Mouse (Mus musculus): ENCODE results near the gene Agap1.

The Agap1 gene

DNA sequence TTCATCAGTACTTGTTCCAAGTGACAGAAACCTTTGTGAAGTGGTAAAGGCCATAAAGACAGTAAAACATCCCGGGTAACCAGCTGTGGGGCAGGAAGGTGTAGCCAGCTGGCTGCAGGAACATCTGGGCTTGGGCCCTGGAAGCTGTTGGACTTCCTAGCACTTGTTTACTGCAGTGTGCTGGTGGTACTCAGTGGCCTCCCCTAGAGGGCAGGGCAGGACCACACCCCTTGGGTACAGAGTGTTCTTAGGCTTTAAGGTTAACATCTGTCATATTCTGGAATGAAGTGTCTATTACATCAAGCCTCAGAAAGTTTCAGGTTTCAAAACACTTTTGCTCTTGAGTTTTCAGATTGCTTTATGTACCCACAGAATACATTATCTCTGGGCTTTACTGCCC is 376.5 kb downstream of the Agap1 start:
- DNase-seq (ENCODE audit: extremely low spot score, low spot score) = no peak

DNA sequence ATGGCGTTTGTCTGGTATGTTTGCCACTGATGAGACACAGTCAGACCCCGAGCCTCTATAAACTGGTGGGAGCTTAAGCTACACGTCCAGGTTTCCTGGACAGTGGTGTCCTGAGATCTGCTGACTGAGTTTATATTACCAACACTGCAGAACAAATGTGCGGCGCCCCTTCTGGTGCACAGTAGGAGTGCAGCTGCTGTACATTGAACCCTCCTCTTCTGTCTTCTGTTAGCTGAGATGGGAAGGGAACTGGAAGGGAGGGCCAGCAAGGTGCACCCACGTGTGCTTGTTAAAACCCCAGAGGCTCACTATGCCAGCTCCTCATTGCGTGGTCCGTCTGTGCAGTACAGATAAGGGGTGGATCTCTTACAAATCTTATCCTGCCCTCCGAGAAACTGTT is 389.5 kb downstream of the Agap1 start:
- no peak for DNase-seq (ENCODE audit: extremely low spot score, low spot score)

GRCm38 (mm10) chr1:89845487-89845886 is 390.9 kb downstream of the Agap1 start:
- no peak for DNase-seq (ENCODE audit: extremely low spot score, low spot score)

GRCm38 (mm10) chr1:89846148-89846547 is 391.5 kb downstream of the Agap1 start:
- no peak for DNase-seq (ENCODE audit: extremely low spot score, low spot score)

GRCm38 (mm10) chr1:89848356-89849039 is 393.9 kb downstream of the Agap1 start:
- no peak for DNase-seq (ENCODE audit: extremely low spot score, low spot score)

- no peak for DNase-seq (ENCODE audit: extremely low spot score, low spot score)
Observed at GRCm38 (mm10) chr1:89849151-89849860, 394.7 kb downstream of the Agap1 start.

DNA sequence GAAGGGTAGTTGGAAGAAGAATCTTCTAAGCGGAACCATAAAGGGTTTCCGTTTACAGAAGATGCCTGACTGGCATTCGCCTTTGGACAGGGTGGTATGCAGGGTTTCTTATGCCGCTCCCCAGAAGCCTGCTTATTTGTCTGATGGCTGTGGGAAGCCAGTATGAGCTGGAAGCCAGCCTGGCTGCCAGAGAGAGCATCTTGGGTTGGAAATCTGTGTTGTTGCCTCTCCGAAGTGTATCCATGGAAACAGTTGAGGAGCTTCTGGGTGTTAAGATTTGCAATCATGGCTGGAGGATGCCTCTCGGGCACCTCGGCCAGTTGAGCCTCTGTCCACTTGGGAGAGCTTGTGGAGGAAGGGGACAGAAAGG is 395.2 kb downstream of the Agap1 start:
- no peak for DNase-seq (ENCODE audit: extremely low spot score, low spot score)

- no peak for DNase-seq (ENCODE audit: extremely low spot score, low spot score)
Observed at GRCm38 (mm10) chr1:89850681-89851414, 396.2 kb downstream of the Agap1 start.

DNA sequence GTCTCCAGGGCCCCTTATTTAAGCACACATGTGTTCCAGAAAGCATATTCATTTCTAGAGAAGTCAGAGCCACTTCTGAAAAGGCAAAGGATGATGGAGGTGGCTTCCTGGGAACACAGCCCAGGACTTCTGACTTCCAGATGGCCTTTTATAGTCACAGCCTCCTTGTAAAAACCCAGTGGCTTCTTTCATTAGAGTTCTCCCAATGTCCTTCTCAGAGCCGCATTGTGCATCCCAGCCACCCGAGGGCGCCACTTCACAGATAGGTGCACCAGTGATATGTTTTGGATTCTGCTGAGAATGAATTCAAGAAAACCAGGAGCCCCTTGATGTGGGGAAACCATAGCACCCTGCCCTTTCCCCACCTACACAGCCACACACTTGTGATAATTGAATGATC is 404.6 kb downstream of the Agap1 start:
- DNase-seq (ENCODE audit: extremely low spot score, low spot score) = peak; percentile 61

- DNase-seq (ENCODE audit: extremely low spot score, low spot score) = no peak
Observed at GRCm38 (mm10) chr1:89860017-89860730, 405.6 kb downstream of the Agap1 start.

GRCm38 (mm10) chr1:89865787-89866186 is 411.2 kb downstream of the Agap1 start:
- no peak for DNase-seq (ENCODE audit: extremely low spot score, low spot score)

- no peak for DNase-seq (ENCODE audit: extremely low spot score, low spot score)
Observed at GRCm38 (mm10) chr1:89867847-89868246, 413.2 kb downstream of the Agap1 start.

GRCm38 (mm10) chr1:89870134-89870905 is 415.7 kb downstream of the Agap1 start:
- DNase-seq (ENCODE audit: extremely low spot score, low spot score) = no peak

DNA sequence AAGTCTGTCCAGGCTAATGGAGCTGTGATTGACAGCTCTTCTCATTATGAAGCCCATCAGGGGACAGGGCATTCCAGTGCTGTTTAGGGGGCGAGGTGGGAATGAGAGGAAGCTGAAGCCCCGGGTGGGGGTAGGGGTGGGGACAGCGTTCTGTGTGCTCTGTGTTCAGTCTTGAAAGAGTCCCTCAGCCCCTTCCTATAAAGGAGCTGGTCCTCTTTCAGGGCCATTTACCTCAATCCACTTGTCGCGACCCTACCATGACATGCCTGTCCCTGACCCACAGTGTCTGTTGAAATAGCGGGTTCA is 416.3 kb downstream of the Agap1 start:
- DNase-seq (ENCODE audit: extremely low spot score, low spot score) = no peak

GRCm38 (mm10) chr1:89876346-89877072 is 421.9 kb downstream of the Agap1 start:
- no peak for DNase-seq (ENCODE audit: extremely low spot score, low spot score)

GRCm38 (mm10) chr1:89878496-89878895 is 423.9 kb downstream of the Agap1 start:
- DNase-seq (ENCODE audit: extremely low spot score, low spot score) = no peak

GRCm38 (mm10) chr1:89880193-89880592 is 425.6 kb downstream of the Agap1 start:
- DNase-seq (ENCODE audit: extremely low spot score, low spot score) = no peak

DNA sequence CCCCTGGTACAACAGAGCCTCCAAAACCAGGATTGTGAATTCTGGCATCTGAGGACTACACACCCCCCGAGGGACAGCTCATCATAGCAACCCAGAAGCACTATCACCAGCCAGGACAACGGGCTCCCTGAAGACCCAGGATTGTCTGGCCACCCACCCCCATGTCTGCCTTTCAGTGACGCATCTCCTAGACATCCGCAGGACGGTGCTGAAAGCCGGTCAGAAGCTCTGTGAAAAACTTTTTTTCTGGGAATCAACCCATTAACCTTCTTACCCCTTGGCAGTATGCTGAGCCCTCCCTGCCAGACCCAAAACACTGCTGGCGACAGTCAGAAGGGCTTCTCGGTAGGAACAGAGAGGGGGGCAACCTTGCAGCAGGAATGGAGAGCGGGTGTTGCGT is 426.2 kb downstream of the Agap1 start:
- DNase-seq (ENCODE audit: extremely low spot score, low spot score) = no peak

GRCm38 (mm10) chr1:89884335-89884734 is 429.7 kb downstream of the Agap1 start:
- no peak for DNase-seq (ENCODE audit: extremely low spot score, low spot score)

DNA sequence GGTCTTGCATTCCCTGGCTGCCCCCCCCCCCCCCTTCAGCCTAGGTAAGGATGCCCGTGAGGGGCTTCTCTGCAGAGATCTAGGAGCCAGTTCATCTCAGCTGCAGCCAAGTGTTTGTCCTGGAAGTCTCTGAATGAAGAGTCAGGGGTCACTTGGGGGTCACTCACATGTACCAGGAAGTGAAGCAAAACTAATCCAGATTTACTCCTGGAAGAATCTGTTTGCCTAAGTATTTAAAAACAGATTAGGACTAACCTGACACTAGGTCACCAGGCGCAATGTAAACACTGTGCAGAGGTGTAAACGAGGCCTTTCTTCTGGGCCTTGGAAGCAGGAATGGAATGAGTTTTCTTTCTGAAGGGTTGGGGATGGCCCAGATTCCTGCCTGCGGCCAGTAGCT is 431.1 kb downstream of the Agap1 start:
- no peak for DNase-seq (ENCODE audit: extremely low spot score, low spot score)

DNA sequence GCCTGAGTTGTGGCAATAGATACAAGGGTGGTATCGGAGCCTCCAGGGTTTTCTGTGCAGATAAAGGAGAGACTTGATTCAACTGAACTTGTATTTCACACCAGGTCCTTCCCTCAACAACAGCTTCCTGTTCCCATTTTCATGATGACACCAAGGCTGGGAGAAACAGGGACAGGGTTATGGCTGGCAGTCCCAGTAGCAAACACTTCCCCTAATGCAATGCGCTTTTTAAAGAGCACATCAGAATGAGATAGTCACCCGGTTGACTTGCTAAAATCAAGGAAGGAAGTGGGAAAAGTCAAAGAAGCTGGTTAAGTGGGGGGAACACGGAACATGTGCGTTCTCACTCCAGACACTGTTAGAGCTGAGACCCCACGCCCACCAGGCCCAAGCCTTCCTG is 436.8 kb downstream of the Agap1 start:
- no peak for DNase-seq (ENCODE audit: extremely low spot score, low spot score)
